Mouse (Mus musculus) adrenal gland, adult 18-20 months (tissue): ENCODE data around the gene Gm42906. TPM values are rescaled to one million over a fixed set of nuclear protein-coding genes. Genes with fewer than 3 reads are reported as not detected.

ENCODE experiments used
- DNase-seq, 2 experiments: peaks; one replicate each; pipeline ENCODE4 v3.0.0; 2021 to 2022; ENCODE audit warnings: low spot score in 2 of 2
- total RNA-seq, 2 experiments: library from RNA; stranded (reverse); gene quantifications; 1 replicate in 1 of 2; 2 replicates in 1 of 2; pipeline ENCODE4 v1.2.3; 2021

Gm42906 gene
- total RNA-seq, 2 experiments from 2014 or later: 0.93 TPM; not detected in 1

GRCm38 (mm10) chr5:151300286-151300685 is 127.7 kb downstream of the Gm42906 start:
- no peak for DNase-seq

GRCm38 (mm10) chr5:151299576-151299975 is 128.4 kb downstream of the Gm42906 start:
- DNase-seq: no peak

- no peak for DNase-seq
These were observed 129.6 kb downstream of the Gm42906 start for GRCm38 (mm10) chr5:151298371-151298770.

GRCm38 (mm10) chr5:151296244-151296643 is 131.7 kb downstream of the Gm42906 start:
- no peak for DNase-seq

GRCm38 (mm10) chr5:151293591-151293990 is 134.4 kb downstream of the Gm42906 start:
- no peak for DNase-seq

- peak in 1 of 2 experiments; percentile 36 for DNase-seq
These were observed 135.7 kb downstream of the Gm42906 start for GRCm38 (mm10) chr5:151292310-151292709.

GRCm38 (mm10) chr5:151286331-151286730 is 141.6 kb downstream of the Gm42906 start:
- DNase-seq: no peak

GRCm38 (mm10) chr5:151279531-151279930 is 148.4 kb downstream of the Gm42906 start:
- DNase-seq: no peak

GRCm38 (mm10) chr5:151277927-151278326 is 150.0 kb downstream of the Gm42906 start:
- no peak for DNase-seq

GRCm38 (mm10) chr5:151275986-151276385 is 152.0 kb downstream of the Gm42906 start:
- no peak for DNase-seq

GRCm38 (mm10) chr5:151274265-151274664 is 153.7 kb downstream of the Gm42906 start:
- no peak for DNase-seq

- no peak for DNase-seq
These were observed 157.1 kb downstream of the Gm42906 start for GRCm38 (mm10) chr5:151270815-151271214.

- DNase-seq: no peak
These were observed 160.9 kb downstream of the Gm42906 start for GRCm38 (mm10) chr5:151266896-151267634.

GRCm38 (mm10) chr5:151261558-151261957 is 166.4 kb downstream of the Gm42906 start:
- DNase-seq: no peak

- no peak for DNase-seq
These were observed 175.8 kb downstream of the Gm42906 start for GRCm38 (mm10) chr5:151252213-151252612.

GRCm38 (mm10) chr5:151251656-151252055 is 176.3 kb downstream of the Gm42906 start:
- no peak for DNase-seq

- DNase-seq: no peak
These were observed 179.0 kb downstream of the Gm42906 start for GRCm38 (mm10) chr5:151248671-151249620.

- DNase-seq: no peak
These were observed 179.9 kb downstream of the Gm42906 start for GRCm38 (mm10) chr5:151248084-151248483.

- no peak for DNase-seq
These were observed 180.7 kb downstream of the Gm42906 start for GRCm38 (mm10) chr5:151247115-151247875.

- no peak for DNase-seq
These were observed 181.7 kb downstream of the Gm42906 start for GRCm38 (mm10) chr5:151246287-151246686.

- no peak for DNase-seq
These were observed 182.4 kb downstream of the Gm42906 start for GRCm38 (mm10) chr5:151245571-151245970.
